Comparison of ENCODE assay signal across 15 mouse cellular contexts in genomic region chr4:56696401-56696800, GRCm38 (mm10).
DNase-seq lines count a peak whose midpoint lies in the region.
"Had no signal": no experiment of that assay in that cellular context is flagged by ENCODE, and none has a peak within 500 bp of the region (broad histone marks: within the 10 kb centered on the region; RNA-seq: fewer than 3 reads in every experiment).

No protein-coding gene starts in this region.

- DNase-seq in kidney, adult 18-20 months = peak; percentile 10
- DNase-seq in kidney, postnatal 14 days = no peak
- peak; percentile 73 for DNase-seq in kidney, adult 9 months
- no peak for DNase-seq in kidney, postnatal 10 days
- DNase-seq in kidney, postnatal 36 days = peak; percentile 37 to 77
- DNase-seq in kidney, adult 11 months = no peak
- DNase-seq: adrenal gland, adult 8-10 months; adrenal gland, postnatal 14 days; adrenal gland, postnatal 36 days; B cell, adult 2 months; cerebellum, adult 11-12 months; cerebellum, adult 2 months; cerebellum, adult 9-10 months; cerebellum, postnatal 10 days; cerebellum, postnatal 25 days had no signal

Comparison
In these comparisons a context has a peak if more than half of its experiments do, and no peak if none do; other contexts are left out.
1. DNase-seq: peak in kidney, adult 18-20 months (single experiment), kidney, adult 9 months (single experiment) and kidney, postnatal 36 days (2 of 2); none in kidney, postnatal 14 days (single experiment), kidney, postnatal 10 days (single experiment) and kidney, adult 11 months (single experiment).